Mouse (Mus musculus): ENCODE measurements around the gene Col26a1.

GRCm38 (mm10) chr5:136804246-136804645 lies 78.8 kb downstream of the Col26a1 start:
- no peak for TF ChIP-seq HCFC1 (IDR thresholded peaks at IDR 0.05; ENCODE audit: borderline replicate concordance, insufficient read depth, low read length)
- no peak for TF ChIP-seq ZC3H11A (IDR thresholded peaks at IDR 0.05; ENCODE audit: borderline replicate concordance, low read depth, low read length)
- TF ChIP-seq MAFK (IDR thresholded peaks at IDR 0.05; ENCODE audit: insufficient read depth, low read depth, low read length), result no peak

All from ES-E14 (cell line).